Mouse (Mus musculus) embryonic facial prominence, embryonic 11.5 days (tissue): ENCODE results near the gene Hid1. TPM values are rescaled to one million over a fixed set of nuclear protein-coding genes. Genes with fewer than 3 reads are reported as not detected.

ENCODE experiments used
- ATAC-seq: fragments of 200-750 bp; cut with Nextera tagmentation; replicated peaks from 2 replicates; pipeline ENCODE4 v1.8.0; 2017; ENCODE audit warnings: low read depth; ENCODE audit not compliant: insufficient number of reproducible peaks, low FRiP score, low TSS enrichment
- DNase-seq: peaks from one replicate; pipeline ENCODE4 v3.0.0-alpha.2; 2015; ENCODE audit warnings: low spot score
- H3K27ac ChIP-seq: fragments of 300-500 bp; sonication (generic); replicated peaks from 2 replicates; pipeline ENCODE4 v1.5.1; 2014; ENCODE audit warnings: mild to moderate bottlenecking, low read depth, low read length, control low read depth
- H3K27me3 ChIP-seq: fragments of 300-500 bp; sonication (generic); 2 replicates; pipeline ENCODE4 v1.6.1; 2014; ENCODE audit warnings: mild to moderate bottlenecking, low read length, moderate library complexity, mixed read lengths; ENCODE audit not compliant: control insufficient read depth, insufficient read depth
- H3K36me3 ChIP-seq: fragments of 300-500 bp; sonication (generic); replicated peaks from 2 replicates; pipeline ENCODE4 v1.6.1; 2014; ENCODE audit warnings: low read depth, mild to moderate bottlenecking, low read length, moderate library complexity, mixed read lengths; ENCODE audit not compliant: control insufficient read depth, insufficient read depth
- H3K4me1 ChIP-seq: fragments of 300-500 bp; sonication (generic); 2 replicates; pipeline ENCODE4 v1.6.1; 2014; ENCODE audit warnings: low read length, mixed read lengths; ENCODE audit not compliant: control insufficient read depth, insufficient read depth
- H3K4me2 ChIP-seq: fragments of 300-500 bp; sonication (generic); 2 replicates; pipeline ENCODE4 v1.6.1; 2014; ENCODE audit warnings: low read depth, mild to moderate bottlenecking, control low read depth, low read length, moderate library complexity
- H3K4me3 ChIP-seq: fragments of 300-500 bp; sonication (generic); 2 replicates; pipeline ENCODE4 v1.5.1; 2014; ENCODE audit warnings: low read depth, low read length, control low read depth
- H3K9ac ChIP-seq: fragments of 300-500 bp; sonication (generic); replicated peaks from 2 replicates; pipeline ENCODE4 v1.6.1; 2014; ENCODE audit warnings: mild to moderate bottlenecking, control low read depth, low read length
- H3K9me3 ChIP-seq: fragments of 300-500 bp; sonication (generic); replicated peaks from 2 replicates; pipeline ENCODE4 v1.6.1; 2016; ENCODE audit warnings: mild to moderate bottlenecking, low read length, inconsistent platforms, mixed read lengths; ENCODE audit not compliant: control insufficient read depth
- WGBS: fragments of 180-500 bp; shearing (Covaris S2); extraction: QIAGEN DNeasy Blood & Tissue Kit; methylation state at CpG from one replicate; pipeline ENCODE4 v1.1.7; 2014; 5-methylcytosine and 5-hydroxymethylcytosine counted together
- polyA plus RNA-seq: library from polyadenylated mRNA; unstranded; fragments of >200 nt; fragmentation: Nextera tagmentation; extraction: Ambion mirVana; gene quantifications from 2 replicates; pipeline ENCODE4 v1.2.1, GENCODE M21; 2014

Hid1 gene
- polyA plus RNA-seq, 1 experiment from 2014 or later: 6.9 TPM

DNA sequence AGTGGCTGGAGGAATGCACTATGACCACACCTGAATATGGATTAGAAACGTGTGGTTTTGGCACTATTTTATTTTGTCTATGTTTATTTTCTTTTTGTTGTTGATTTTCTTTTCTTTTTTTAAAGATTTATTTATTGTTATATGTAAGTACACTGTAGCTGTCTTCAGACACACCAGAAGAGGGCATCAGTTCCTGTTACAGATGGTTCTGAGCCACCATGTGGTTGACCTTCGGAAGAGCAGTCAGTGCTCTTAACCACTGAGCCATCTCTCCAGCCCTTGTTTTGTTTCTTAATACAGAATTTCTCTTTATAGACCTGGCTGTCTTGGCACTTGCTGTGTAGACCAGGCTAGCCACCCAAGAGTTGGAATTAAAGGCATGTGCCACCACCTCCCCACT lies 5.2 kb upstream of the Hid1 start:
- Histone ChIP-seq H3K4me3 (no peak overlapping the region), H3K27me3 (peaks cover 29% of the 10 kb centered on the region), H3K4me1 (no peaks in the 10 kb centered on the region; the same call in 1 of the 2 replicates), H3K9me3 (no peaks in the 10 kb centered on the region), H3K9ac (no peak overlapping the region), H3K27ac (no peak overlapping the region), H3K36me3 (no peaks in the 10 kb centered on the region), H3K4me2 (no peak overlapping the region)
- DNase-seq: no peak
- 30% methylated on average over 2 of the region's 2 CpGs for WGBS
- no peak for ATAC-seq

DNA sequence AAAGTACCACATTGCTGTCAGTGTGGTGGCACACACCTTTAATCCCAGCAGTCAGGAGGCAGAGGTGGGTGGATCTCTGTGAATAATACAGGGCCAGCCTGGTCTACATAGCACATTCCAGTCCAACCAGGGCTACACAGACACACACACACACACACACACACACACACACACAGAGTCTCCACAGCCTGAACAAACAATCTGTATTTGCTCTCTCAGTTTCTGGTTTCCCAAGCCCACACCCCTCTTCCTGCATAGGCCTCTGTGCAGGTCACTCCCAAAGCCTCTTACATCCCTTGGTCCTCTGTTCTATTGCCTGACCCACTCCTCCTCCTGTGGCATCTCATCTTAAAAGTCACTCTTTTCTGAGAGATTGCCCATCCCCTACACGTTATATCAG lies 4.5 kb upstream of the Hid1 start:
- no peaks in the 10 kb centered on the region for H3K9me3 ChIP-seq
- no peak overlapping the region for H3K27ac ChIP-seq
- H3K9ac ChIP-seq: no peak overlapping the region
- H3K27me3 ChIP-seq: peaks cover 36% of the 10 kb centered on the region
- 66% methylated on average over 1 of the region's 1 CpGs for WGBS
- H3K4me1 ChIP-seq: peaks cover 5% of the 10 kb centered on the region
- H3K4me3 ChIP-seq: no peak overlapping the region
- no peak overlapping the region for H3K4me2 ChIP-seq
- DNase-seq (no peak), ATAC-seq (no peak)
- no peaks in the 10 kb centered on the region for H3K36me3 ChIP-seq

DNA sequence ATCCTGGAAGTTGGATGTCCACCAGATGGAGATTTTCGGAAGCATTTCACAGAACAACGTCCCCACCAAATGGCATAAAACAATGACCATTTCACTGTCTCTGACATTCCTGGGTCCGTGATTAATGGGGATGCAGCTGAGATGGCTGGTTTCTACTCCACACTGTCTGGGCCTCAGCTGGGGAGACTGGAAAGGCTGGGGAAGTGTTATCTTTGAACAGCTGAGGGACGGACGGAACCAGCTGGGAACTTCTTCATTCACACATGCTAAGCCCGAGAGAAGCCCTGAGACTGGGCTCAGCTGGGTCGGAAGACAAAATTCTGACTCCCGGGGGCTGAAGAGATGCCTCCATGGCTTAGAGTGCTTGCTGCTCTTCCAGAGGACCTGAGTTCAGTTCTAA lies 3.8 kb upstream of the Hid1 start:
- Histone ChIP-seq H3K4me1 (peaks cover 8% of the 10 kb centered on the region), H3K9ac (no peak overlapping the region), H3K27me3 (peaks cover 43% of the 10 kb centered on the region), H3K36me3 (no peaks in the 10 kb centered on the region), H3K27ac (no peak overlapping the region), H3K4me2 (no peak overlapping the region), H3K9me3 (no peaks in the 10 kb centered on the region), H3K4me3 (no peak overlapping the region)
- DNase-seq (no peak), ATAC-seq (no peak)
- WGBS: 65% methylated on average over 8 of the region's 8 CpGs

DNA sequence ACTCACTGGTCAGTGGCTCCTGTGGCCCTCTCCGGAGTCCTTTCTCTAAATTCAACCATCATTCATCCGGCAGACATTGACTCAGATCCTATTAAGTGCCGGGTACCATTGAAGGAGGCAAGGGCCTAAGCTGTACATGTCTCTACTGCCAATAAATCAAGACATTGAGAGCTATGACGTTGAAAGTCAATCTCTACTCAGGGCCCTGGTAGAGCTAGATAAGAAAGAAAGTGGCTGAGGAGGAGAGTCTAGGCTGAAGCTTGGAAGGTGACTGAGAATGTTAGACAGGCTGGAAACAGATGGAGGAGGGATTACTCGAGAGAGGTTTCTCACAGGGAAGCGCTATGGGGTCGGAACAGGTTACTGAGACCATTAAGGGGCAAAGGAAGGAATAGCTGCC lies 2.8 kb upstream of the Hid1 start:
- DNase-seq (no peak), ATAC-seq (no peak)
- H3K36me3 ChIP-seq: no peaks in the 10 kb centered on the region
- H3K9me3 ChIP-seq: no peaks in the 10 kb centered on the region
- peaks cover 40% of the 10 kb centered on the region for H3K27me3 ChIP-seq
- no peak overlapping the region for H3K4me3 ChIP-seq
- H3K27ac ChIP-seq: no peak overlapping the region
- peaks cover 8% of the 10 kb centered on the region for H3K4me1 ChIP-seq
- H3K9ac ChIP-seq: no peak overlapping the region
- 64% methylated on average over 7 of the region's 7 CpGs for WGBS
- H3K4me2 ChIP-seq: no peak overlapping the region

GRCm38 (mm10) chr11:115366706-115367394 lies 706 bp downstream of the Hid1 start:
- Histone ChIP-seq H3K4me2 (peak overlapping the region; percentile 86), H3K4me3 (peak overlapping the region; percentile 46), H3K36me3 (no peaks in the 10 kb centered on the region), H3K27ac (no peak overlapping the region), H3K9me3 (no peaks in the 10 kb centered on the region), H3K27me3 (peaks cover 24% of the 10 kb centered on the region), H3K4me1 (peaks cover 8% of the 10 kb centered on the region), H3K9ac (peak overlapping the region; percentile 43)
- WGBS: 2% methylated on average over 26 of the region's 28 CpGs
- no peak for DNase-seq
- no peak for ATAC-seq

DNA sequence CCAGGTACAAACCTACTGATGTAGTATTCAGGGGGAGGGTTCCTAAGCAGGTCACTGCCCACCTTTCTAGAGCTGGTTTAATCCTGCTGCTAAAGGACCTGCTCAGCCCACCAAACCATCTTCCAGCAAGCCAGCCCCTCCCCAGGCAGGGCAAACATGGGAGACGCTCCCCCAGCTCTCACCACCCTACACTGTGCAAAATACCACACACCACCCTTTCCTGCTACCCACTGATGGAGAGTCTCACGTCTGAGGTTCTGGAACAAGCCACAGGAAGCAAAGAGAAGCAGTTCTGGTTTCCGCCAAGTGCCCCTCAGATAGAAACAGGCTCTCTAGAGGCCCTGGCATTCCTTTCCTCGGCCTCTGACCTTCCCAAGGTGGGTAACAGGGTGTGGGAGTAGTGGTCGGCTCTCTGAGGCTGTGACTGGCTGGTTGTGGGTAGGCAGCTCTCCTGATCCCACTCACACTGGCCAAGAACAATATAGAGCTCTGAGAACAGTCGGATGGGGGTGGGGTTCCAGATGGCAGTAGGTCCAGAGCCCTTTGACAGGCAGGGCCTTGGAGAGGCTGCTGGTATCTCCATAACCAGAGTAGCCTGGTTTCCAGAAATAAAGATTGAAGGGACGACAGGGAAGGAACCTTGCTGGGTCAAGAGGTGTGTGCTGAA lies 1.4 kb downstream of the Hid1 start:
- peaks cover 22% of the 10 kb centered on the region for H3K27me3 ChIP-seq
- H3K9ac ChIP-seq: no peak overlapping the region
- no peak for ATAC-seq
- WGBS: 31% methylated on average over 7 of the region's 7 CpGs
- peak overlapping the region; percentile 46; the same call in 1 of the 2 replicates for H3K4me3 ChIP-seq
- no peak for DNase-seq
- H3K4me1 ChIP-seq: peaks cover 8% of the 10 kb centered on the region
- no peak overlapping the region; the same call in 1 of the 2 replicates for H3K4me2 ChIP-seq
- no peaks in the 10 kb centered on the region for H3K36me3 ChIP-seq
- no peak overlapping the region for H3K27ac ChIP-seq
- no peaks in the 10 kb centered on the region for H3K9me3 ChIP-seq

GRCm38 (mm10) chr11:115364136-115364535 lies 3.4 kb downstream of the Hid1 start:
- no peak overlapping the region for H3K4me2 ChIP-seq
- H3K27ac ChIP-seq: no peak overlapping the region
- H3K27me3 ChIP-seq: peaks cover 22% of the 10 kb centered on the region
- H3K9me3 ChIP-seq: no peaks in the 10 kb centered on the region
- WGBS: 89% methylated on average over 3 of the region's 3 CpGs
- H3K4me3 ChIP-seq: no peak overlapping the region
- H3K36me3 ChIP-seq: no peaks in the 10 kb centered on the region
- DNase-seq: no peak
- ATAC-seq: no peak
- no peak overlapping the region for H3K9ac ChIP-seq
- H3K4me1 ChIP-seq: peaks cover 8% of the 10 kb centered on the region

GRCm38 (mm10) chr11:115359726-115360125 lies 7.8 kb downstream of the Hid1 start:
- Histone ChIP-seq H3K4me1 (no peaks in the 10 kb centered on the region), H3K27me3 (no peaks in the 10 kb centered on the region), H3K4me3 (no peak overlapping the region), H3K4me2 (no peak overlapping the region), H3K9me3 (no peaks in the 10 kb centered on the region), H3K9ac (no peak overlapping the region), H3K27ac (no peak overlapping the region), H3K36me3 (no peaks in the 10 kb centered on the region)
- WGBS: 73% methylated on average over 6 of the region's 6 CpGs
- ATAC-seq (no peak), DNase-seq (no peak)
